Mouse (Mus musculus) layer of hippocampus, postnatal 36 days (tissue): ENCODE results near the gene Slc5a8. TPM values are rescaled to one million over a fixed set of nuclear protein-coding genes. Genes with fewer than 3 reads are reported as not detected.

Source experiments
- DNase-seq, 2 experiments: peaks; one replicate each; pipeline ENCODE4 v3.0.0; 2022
- total RNA-seq, 2 experiments: library from RNA; stranded (reverse); gene quantifications; 2 replicates each; pipeline ENCODE4 v1.2.3; 2021

The Slc5a8 gene
- total RNA-seq: not detected

GRCm38 (mm10) chr10:88885632-88886090, at the start of gene Slc5a8:
Gene Slc5a8 (plus strand): TSS chr10:88885992.
- no peak for DNase-seq

- DNase-seq: no peak
These were observed 36.8 kb upstream of the Slc5a8 start for GRCm38 (mm10) chr10:88848876-88849476.

- DNase-seq: no peak
These were observed 35.8 kb upstream of the Slc5a8 start for GRCm38 (mm10) chr10:88849976-88850375.

GRCm38 (mm10) chr10:88853326-88853725, 32.5 kb upstream of the Slc5a8 start:
- DNase-seq: no peak

GRCm38 (mm10) chr10:88860911-88861310, 24.9 kb upstream of the Slc5a8 start:
- no peak for DNase-seq

- DNase-seq: no peak
These were observed 24.4 kb upstream of the Slc5a8 start for GRCm38 (mm10) chr10:88861416-88861815.

GRCm38 (mm10) chr10:88862293-88862692, 23.5 kb upstream of the Slc5a8 start:
- DNase-seq: no peak

- no peak for DNase-seq
These were observed 19.8 kb upstream of the Slc5a8 start for GRCm38 (mm10) chr10:88866017-88866416.

GRCm38 (mm10) chr10:88874870-88875269, 10.9 kb upstream of the Slc5a8 start:
- DNase-seq: no peak

GRCm38 (mm10) chr10:88877421-88877820, 8.4 kb upstream of the Slc5a8 start:
- DNase-seq: no peak

- DNase-seq: no peak
These were observed 2.1 kb upstream of the Slc5a8 start for GRCm38 (mm10) chr10:88883721-88884120.

GRCm38 (mm10) chr10:88884836-88885235, 956 bp upstream of the Slc5a8 start:
- no peak for DNase-seq

GRCm38 (mm10) chr10:88886114-88886513, 322 bp downstream of the Slc5a8 start:
- no peak for DNase-seq

GRCm38 (mm10) chr10:88888376-88888775, 2.6 kb downstream of the Slc5a8 start:
- no peak for DNase-seq

GRCm38 (mm10) chr10:88891410-88891809, 5.6 kb downstream of the Slc5a8 start:
- no peak for DNase-seq

GRCm38 (mm10) chr10:88892560-88893087, 6.8 kb downstream of the Slc5a8 start:
- no peak for DNase-seq

GRCm38 (mm10) chr10:88897032-88897431, 11.2 kb downstream of the Slc5a8 start:
- DNase-seq: no peak

GRCm38 (mm10) chr10:88949649-88950296, 64.0 kb downstream of the Slc5a8 start:
- no peak for DNase-seq

GRCm38 (mm10) chr10:88950297-88950653, 64.5 kb downstream of the Slc5a8 start:
- DNase-seq: no peak

- DNase-seq: no peak
These were observed 75.0 kb downstream of the Slc5a8 start for GRCm38 (mm10) chr10:88960791-88961190.

- DNase-seq: no peak
These were observed 82.8 kb downstream of the Slc5a8 start for GRCm38 (mm10) chr10:88968586-88968985.

- no peak for DNase-seq
These were observed 85.3 kb downstream of the Slc5a8 start for GRCm38 (mm10) chr10:88970951-88971725.

- no peak for DNase-seq
These were observed 93.1 kb downstream of the Slc5a8 start for GRCm38 (mm10) chr10:88978932-88979331.
